Mouse (Mus musculus): ENCODE data around the gene Stk10.

GRCm38 (mm10) chr11:32548240-32548639, 15.1 kb downstream of the Stk10 start:
- TF ChIP-seq CTCF (IDR thresholded peaks at IDR 0.05; ENCODE audit: borderline replicate concordance, extremely low read depth, insufficient read depth, insufficient read length) (no peak), POLR2A (IDR thresholded peaks at IDR 0.05; ENCODE audit: borderline replicate concordance, extremely low read depth, insufficient read depth, insufficient read length, poor library complexity, severe bottlenecking) (no peak)

Measured in brain, embryonic 14.5 days (tissue).